Mouse (Mus musculus) embryo, embryonic 10.5 days (tissue): Measurements from ENCODE around the gene Gm21497.
"Not testable (repeated sequence)": the region's sequence is repeated elsewhere in the genome, so short reads cannot be mapped to it uniquely, and the experiment has no call there.

Experiments
- DNase-seq: peaks from one replicate; pipeline ENCODE4 v3.0.0-alpha.2; 2015; ENCODE audit warnings: low spot score

The Gm21497 gene

GRCm38 (mm10) chrY:61646446-61646845 lies at the start of gene Gm21497:
Gene Gm21497 (plus strand): TSS chrY:61646746.
- DNase-seq, result not testable (repeated sequence)
